Mouse (Mus musculus) cerebellum, adult 8-10 months (tissue): ENCODE data around the gene Lfng.

Experiments
- DNase-seq: peaks from one replicate; pipeline ENCODE4 v3.0.0; 2022

Gene Lfng

GRCm38 (mm10) chr5:140594846-140595245 lies 12.3 kb upstream of the Lfng start:
- no peak for DNase-seq

- DNase-seq: no peak
Observed at GRCm38 (mm10) chr5:140596426-140596825, 10.7 kb upstream of the Lfng start.

- DNase-seq: no peak
Observed at GRCm38 (mm10) chr5:140596927-140597588, 10.1 kb upstream of the Lfng start.

- DNase-seq: no peak
Observed at GRCm38 (mm10) chr5:140597787-140598186, 9.3 kb upstream of the Lfng start.

GRCm38 (mm10) chr5:140599939-140600338 lies 7.2 kb upstream of the Lfng start:
- DNase-seq: no peak

GRCm38 (mm10) chr5:140601712-140602111 lies 5.4 kb upstream of the Lfng start:
- no peak for DNase-seq

- no peak for DNase-seq
Observed at GRCm38 (mm10) chr5:140602540-140602939, 4.6 kb upstream of the Lfng start.

- DNase-seq: no peak
Observed at GRCm38 (mm10) chr5:140604386-140604785, 2.7 kb upstream of the Lfng start.

GRCm38 (mm10) chr5:140605228-140605627 lies 1.9 kb upstream of the Lfng start:
- DNase-seq: no peak

- DNase-seq: no peak
Observed at GRCm38 (mm10) chr5:140606386-140606785, 734 bp upstream of the Lfng start.

GRCm38 (mm10) chr5:140607836-140608633 lies 915 bp downstream of the Lfng start:
- no peak for DNase-seq

- no peak for DNase-seq
Observed at GRCm38 (mm10) chr5:140608634-140609015, 1.5 kb downstream of the Lfng start.

GRCm38 (mm10) chr5:140609511-140610272 lies 2.6 kb downstream of the Lfng start:
- DNase-seq: no peak

GRCm38 (mm10) chr5:140610273-140611011 lies 3.3 kb downstream of the Lfng start:
- DNase-seq: no peak

GRCm38 (mm10) chr5:140611021-140611583 lies 4.0 kb downstream of the Lfng start:
- DNase-seq: peak; percentile 27

GRCm38 (mm10) chr5:140611611-140612185 lies 4.6 kb downstream of the Lfng start:
- no peak for DNase-seq

GRCm38 (mm10) chr5:140612191-140612590 lies 5.1 kb downstream of the Lfng start:
- no peak for DNase-seq

GRCm38 (mm10) chr5:140614141-140614540 lies 7.0 kb downstream of the Lfng start:
- no peak for DNase-seq

GRCm38 (mm10) chr5:140614837-140615236 lies 7.7 kb downstream of the Lfng start:
- no peak for DNase-seq

- no peak for DNase-seq
Observed at GRCm38 (mm10) chr5:140615321-140616109, 8.4 kb downstream of the Lfng start.

- no peak for DNase-seq
Observed at GRCm38 (mm10) chr5:140616110-140616503, 9.0 kb downstream of the Lfng start.
